Mouse (Mus musculus) ES-Bruce4 (cell line): ENCODE measurements around the gene Mamdc2. TPM values are rescaled to one million over a fixed set of nuclear protein-coding genes. Genes with fewer than 3 reads are reported as not detected.

Experiments used
- H3K27ac ChIP-seq: 2 replicates; pipeline ENCODE4 v1.5.1; 2012; ENCODE audit warnings: low read length, inconsistent platforms; ENCODE audit not compliant: insufficient read depth
- H3K27me3 ChIP-seq: 2 replicates; pipeline ENCODE4 v1.6.1; 2012; ENCODE audit warnings: mild to moderate bottlenecking, low read length, inconsistent platforms; ENCODE audit not compliant: control insufficient read depth, poor library complexity, insufficient read depth, severe bottlenecking
- H3K36me3 ChIP-seq: 2 replicates; pipeline ENCODE4 v1.6.1; 2012; ENCODE audit warnings: inconsistent platforms, mild to moderate bottlenecking, low read length, moderate library complexity; ENCODE audit not compliant: control insufficient read depth, poor library complexity, insufficient read depth, severe bottlenecking
- H3K4me1 ChIP-seq: one replicate; pipeline ENCODE4 v1.8.1; 2011; ENCODE audit warnings: low read length; ENCODE audit not compliant: control insufficient read depth, insufficient read depth
- H3K4me3 ChIP-seq: 2 replicates; pipeline ENCODE4 v1.5.1; 2011; ENCODE audit warnings: low read depth, mild to moderate bottlenecking, low read length
- H3K9ac ChIP-seq: 2 replicates; pipeline ENCODE4 v1.6.1; 2012; ENCODE audit warnings: low read depth, mild to moderate bottlenecking, inconsistent platforms; ENCODE audit not compliant: poor library complexity, severe bottlenecking
- H3K9me3 ChIP-seq: replicated peaks from 2 replicates; pipeline ENCODE4 v1.6.1; 2012; ENCODE audit warnings: mild to moderate bottlenecking, low read length, inconsistent platforms; ENCODE audit not compliant: control insufficient read depth, poor library complexity, insufficient read depth, severe bottlenecking
- CTCF ChIP-seq: IDR thresholded peaks from one replicate; pipeline ENCODE4 v1.8.1; 2011; ENCODE audit warnings: low read depth, low read length
- EP300 ChIP-seq: IDR thresholded peaks from 2 replicates; pipeline ENCODE4 v1.6.1; 2011; ENCODE audit warnings: low read depth, low read length; ENCODE audit not compliant: insufficient read depth
- POLR2A ChIP-seq: IDR thresholded peaks from one replicate; pipeline ENCODE4 v1.8.1; 2011; ENCODE audit warnings: low read length; ENCODE audit not compliant: insufficient read depth
- polyA plus RNA-seq: library from polyadenylated mRNA; stranded (reverse); fragments of >200 nt; gene quantifications from 2 replicates; pipeline ENCODE4 v1.2.4, GENCODE M21; 2011; ENCODE audit warnings: low read depth; ENCODE audit not compliant: missing spikeins, insufficient read depth, insufficient read length

The Mamdc2 gene
- polyA plus RNA-seq, 1 experiment, result 0.25 TPM

GRCm38 (mm10) chr19:23478895-23479596 lies 30.8 kb upstream of the Mamdc2 start:
- no peak overlapping the region for H3K9ac ChIP-seq
- peaks cover 5% of the 10 kb centered on the region for H3K4me1 ChIP-seq
- no peaks in the 10 kb centered on the region for H3K27me3 ChIP-seq
- H3K27ac ChIP-seq, result no peak overlapping the region
- TF ChIP-seq EP300 (no peak), CTCF (peak; percentile 64), POLR2A (no peak)
- H3K36me3 ChIP-seq, result no peaks in the 10 kb centered on the region
- no peak overlapping the region for H3K4me3 ChIP-seq
- no peaks in the 10 kb centered on the region for H3K9me3 ChIP-seq

- Histone ChIP-seq H3K4me3 (no peak overlapping the region), H3K36me3 (no peaks in the 10 kb centered on the region), H3K27me3 (no peaks in the 10 kb centered on the region), H3K9ac (no peak overlapping the region), H3K9me3 (no peaks in the 10 kb centered on the region), H3K27ac (no peak overlapping the region), H3K4me1 (peaks cover 5% of the 10 kb centered on the region)
- TF ChIP-seq POLR2A (no peak), CTCF (no peak), EP300 (no peak)
Measured at GRCm38 (mm10) chr19:23477826-23478225, 29.6 kb upstream of the Mamdc2 start.

GRCm38 (mm10) chr19:23467866-23468265 lies 19.6 kb upstream of the Mamdc2 start:
- TF ChIP-seq CTCF (no peak), EP300 (no peak), POLR2A (no peak)
- Histone ChIP-seq H3K27ac (0 out of 2 replicates have a peak overlapping the region, but pooled peaks have one; percentile 11), H3K4me1 (no peaks in the 10 kb centered on the region), H3K9me3 (no peaks in the 10 kb centered on the region), H3K27me3 (no peaks in the 10 kb centered on the region), H3K9ac (no peak overlapping the region), H3K4me3 (no peak overlapping the region), H3K36me3 (no peaks in the 10 kb centered on the region)

GRCm38 (mm10) chr19:23467011-23467410 lies 18.8 kb upstream of the Mamdc2 start:
- TF ChIP-seq POLR2A (no peak), CTCF (no peak), EP300 (no peak)
- Histone ChIP-seq H3K4me3 (no peak overlapping the region), H3K4me1 (no peaks in the 10 kb centered on the region), H3K9ac (no peak overlapping the region), H3K36me3 (no peaks in the 10 kb centered on the region), H3K27me3 (no peaks in the 10 kb centered on the region), H3K27ac (no peak overlapping the region), H3K9me3 (no peaks in the 10 kb centered on the region)

DNA sequence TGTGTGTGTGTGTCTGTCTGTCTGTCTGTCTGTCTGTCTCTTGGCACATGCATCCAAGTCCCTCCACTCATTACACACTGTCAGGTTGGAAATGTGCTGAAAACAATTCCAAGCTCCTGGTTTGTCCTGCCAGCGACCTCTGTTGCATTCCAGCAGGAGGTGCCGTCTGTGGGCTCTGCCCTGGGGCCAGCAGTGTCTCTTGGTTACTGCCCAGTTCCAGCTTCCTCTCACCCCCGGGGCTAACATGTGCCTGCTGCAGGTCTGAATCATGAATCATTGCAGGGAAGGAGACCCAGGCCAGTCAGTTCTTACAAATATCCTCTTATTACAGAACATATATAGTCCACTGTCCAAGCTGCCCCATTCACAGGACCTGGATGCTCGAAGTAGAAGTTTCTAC lies 9.2 kb upstream of the Mamdc2 start:
- TF ChIP-seq POLR2A, result no peak
- no peak for TF ChIP-seq CTCF
- TF ChIP-seq EP300, result no peak
- H3K9ac ChIP-seq, result no peak overlapping the region
- no peaks in the 10 kb centered on the region for H3K9me3 ChIP-seq
- no peaks in the 10 kb centered on the region for H3K4me1 ChIP-seq
- no peaks in the 10 kb centered on the region for H3K27me3 ChIP-seq
- H3K27ac ChIP-seq, result no peak overlapping the region
- no peak overlapping the region for H3K4me3 ChIP-seq
- H3K36me3 ChIP-seq, result no peaks in the 10 kb centered on the region

- no peaks in the 10 kb centered on the region for H3K36me3 ChIP-seq
- no peaks in the 10 kb centered on the region for H3K4me1 ChIP-seq
- no peaks in the 10 kb centered on the region for H3K9me3 ChIP-seq
- H3K9ac ChIP-seq, result no peak overlapping the region
- H3K27me3 ChIP-seq, result no peaks in the 10 kb centered on the region
- no peak overlapping the region for H3K4me3 ChIP-seq
- H3K27ac ChIP-seq, result no peak overlapping the region
- TF ChIP-seq EP300, result no peak
- TF ChIP-seq POLR2A, result no peak
- TF ChIP-seq CTCF, result no peak
Measured at GRCm38 (mm10) chr19:23451361-23451760, 3.1 kb upstream of the Mamdc2 start.
